Mouse (Mus musculus) ES-Bruce4 (cell line): Measurements from ENCODE around the gene Ak5. TPM values are rescaled to one million over a fixed set of nuclear protein-coding genes. Genes with fewer than 3 reads are reported as not detected.

Experiments
- H3K27ac ChIP-seq: 2 replicates; pipeline ENCODE4 v1.5.1; 2012; ENCODE audit warnings: low read length, inconsistent platforms; ENCODE audit not compliant: insufficient read depth
- H3K27me3 ChIP-seq: 2 replicates; pipeline ENCODE4 v1.6.1; 2012; ENCODE audit warnings: mild to moderate bottlenecking, low read length, inconsistent platforms; ENCODE audit not compliant: control insufficient read depth, poor library complexity, insufficient read depth, severe bottlenecking
- H3K36me3 ChIP-seq: 2 replicates; pipeline ENCODE4 v1.6.1; 2012; ENCODE audit warnings: inconsistent platforms, mild to moderate bottlenecking, low read length, moderate library complexity; ENCODE audit not compliant: control insufficient read depth, poor library complexity, insufficient read depth, severe bottlenecking
- H3K4me1 ChIP-seq: one replicate; pipeline ENCODE4 v1.8.1; 2011; ENCODE audit warnings: low read length; ENCODE audit not compliant: control insufficient read depth, insufficient read depth
- H3K4me3 ChIP-seq: 2 replicates; pipeline ENCODE4 v1.5.1; 2011; ENCODE audit warnings: low read depth, mild to moderate bottlenecking, low read length
- H3K9ac ChIP-seq: 2 replicates; pipeline ENCODE4 v1.6.1; 2012; ENCODE audit warnings: low read depth, mild to moderate bottlenecking, inconsistent platforms; ENCODE audit not compliant: poor library complexity, severe bottlenecking
- H3K9me3 ChIP-seq: replicated peaks from 2 replicates; pipeline ENCODE4 v1.6.1; 2012; ENCODE audit warnings: mild to moderate bottlenecking, low read length, inconsistent platforms; ENCODE audit not compliant: control insufficient read depth, poor library complexity, insufficient read depth, severe bottlenecking
- CTCF ChIP-seq: IDR thresholded peaks from one replicate; pipeline ENCODE4 v1.8.1; 2011; ENCODE audit warnings: low read depth, low read length
- EP300 ChIP-seq: IDR thresholded peaks from 2 replicates; pipeline ENCODE4 v1.6.1; 2011; ENCODE audit warnings: low read depth, low read length; ENCODE audit not compliant: insufficient read depth
- POLR2A ChIP-seq: IDR thresholded peaks from one replicate; pipeline ENCODE4 v1.8.1; 2011; ENCODE audit warnings: low read length; ENCODE audit not compliant: insufficient read depth
- polyA plus RNA-seq: library from polyadenylated mRNA; stranded (reverse); fragments of >200 nt; gene quantifications from 2 replicates; pipeline ENCODE4 v1.2.4, GENCODE M21; 2011; ENCODE audit warnings: low read depth; ENCODE audit not compliant: missing spikeins, insufficient read depth, insufficient read length

Gene Ak5
- polyA plus RNA-seq, 1 experiment: 0.97 TPM

GRCm38 (mm10) chr3:152578282-152579228 is 89.6 kb downstream of the Ak5 start:
- H3K36me3 ChIP-seq: no peaks in the 10 kb centered on the region
- no peaks in the 10 kb centered on the region for H3K4me1 ChIP-seq
- H3K4me3 ChIP-seq: no peak overlapping the region
- TF ChIP-seq POLR2A (no peak), CTCF (no peak), EP300 (no peak)
- H3K9ac ChIP-seq: no peak overlapping the region
- no peak overlapping the region for H3K27ac ChIP-seq
- H3K9me3 ChIP-seq: no peaks in the 10 kb centered on the region
- H3K27me3 ChIP-seq: no peaks in the 10 kb centered on the region

- Histone ChIP-seq H3K27me3 (no peaks in the 10 kb centered on the region), H3K4me1 (no peaks in the 10 kb centered on the region), H3K4me3 (no peak overlapping the region), H3K9me3 (no peaks in the 10 kb centered on the region), H3K36me3 (no peaks in the 10 kb centered on the region), H3K27ac (no peak overlapping the region), H3K9ac (no peak overlapping the region)
- TF ChIP-seq CTCF (no peak), POLR2A (no peak), EP300 (no peak)
Measured at GRCm38 (mm10) chr3:152577763-152578162, 90.4 kb downstream of the Ak5 start.

GRCm38 (mm10) chr3:152577273-152577672 is 90.9 kb downstream of the Ak5 start:
- Histone ChIP-seq H3K27ac (no peak overlapping the region), H3K9me3 (no peaks in the 10 kb centered on the region), H3K4me3 (no peak overlapping the region), H3K36me3 (no peaks in the 10 kb centered on the region), H3K27me3 (no peaks in the 10 kb centered on the region), H3K4me1 (no peaks in the 10 kb centered on the region), H3K9ac (no peak overlapping the region)
- TF ChIP-seq EP300: no peak
- no peak for TF ChIP-seq CTCF
- TF ChIP-seq POLR2A: no peak

- no peak overlapping the region for H3K9ac ChIP-seq
- TF ChIP-seq POLR2A (no peak), CTCF (no peak), EP300 (no peak)
- no peaks in the 10 kb centered on the region for H3K27me3 ChIP-seq
- H3K27ac ChIP-seq: no peak overlapping the region
- no peaks in the 10 kb centered on the region for H3K4me1 ChIP-seq
- no peaks in the 10 kb centered on the region for H3K36me3 ChIP-seq
- H3K4me3 ChIP-seq: no peak overlapping the region
- no peaks in the 10 kb centered on the region for H3K9me3 ChIP-seq
Measured at GRCm38 (mm10) chr3:152569242-152569605, 98.9 kb downstream of the Ak5 start.

- H3K9me3 ChIP-seq: no peaks in the 10 kb centered on the region
- no peaks in the 10 kb centered on the region for H3K4me1 ChIP-seq
- H3K27ac ChIP-seq: no peak overlapping the region
- H3K27me3 ChIP-seq: no peaks in the 10 kb centered on the region
- no peaks in the 10 kb centered on the region for H3K36me3 ChIP-seq
- no peak overlapping the region for H3K9ac ChIP-seq
- TF ChIP-seq EP300: no peak
- TF ChIP-seq CTCF: no peak
- no peak for TF ChIP-seq POLR2A
- no peak overlapping the region for H3K4me3 ChIP-seq
Measured at GRCm38 (mm10) chr3:152568455-152569241, 99.5 kb downstream of the Ak5 start.
